Mouse (Mus musculus) kidney, postnatal 14 days (tissue): Measurements from ENCODE around the gene Vcpkmt.

Source experiments
- DNase-seq: peaks from one replicate; pipeline ENCODE4 v3.0.0; 2022; ENCODE audit warnings: mixed read lengths

Gene Vcpkmt

GRCm38 (mm10) chr12:69537675-69538361 is 45.0 kb downstream of the Vcpkmt start:
- peak; percentile 51 for DNase-seq

- peak; percentile 51 for DNase-seq
Measured at GRCm38 (mm10) chr12:69537243-69537674, 45.6 kb downstream of the Vcpkmt start.

- DNase-seq: no peak
Measured at GRCm38 (mm10) chr12:69536616-69537242, 46.1 kb downstream of the Vcpkmt start.

GRCm38 (mm10) chr12:69533237-69533636 is 49.6 kb downstream of the Vcpkmt start:
- no peak for DNase-seq

GRCm38 (mm10) chr12:69532530-69532929 is 50.3 kb downstream of the Vcpkmt start:
- DNase-seq: no peak

GRCm38 (mm10) chr12:69532091-69532490 is 50.7 kb downstream of the Vcpkmt start:
- no peak for DNase-seq

- no peak for DNase-seq
Measured at GRCm38 (mm10) chr12:69529694-69530403, 53.0 kb downstream of the Vcpkmt start.

- DNase-seq: no peak
Measured at GRCm38 (mm10) chr12:69528275-69529032, 54.4 kb downstream of the Vcpkmt start.
